Mouse (Mus musculus): Measurements from ENCODE around the gene Agbl4. TPM values are rescaled to one million over a fixed set of nuclear protein-coding genes. Genes with fewer than 3 reads are reported as not detected.

The Agbl4 gene
- total RNA-seq, 2 experiments from 2014 or later, result 1.1 to 1.3 TPM

Other genes with a start within 250 kb of the Agbl4 start
- 10 to 100 TPM; 16.6 to 18.4 TPM for gene Elavl4, start 45.8 kb upstream of the Agbl4 start, total RNA-seq (2021)